Mouse (Mus musculus) fibroblast of lung, adult 2 months (primary cell): Measurements from ENCODE around the gene Card19.

Experiments
- DNase-seq: peaks from one replicate; pipeline ENCODE4 v3.0.0-alpha.2; 2011; ENCODE audit warnings: low read depth

Card19 gene

DNA sequence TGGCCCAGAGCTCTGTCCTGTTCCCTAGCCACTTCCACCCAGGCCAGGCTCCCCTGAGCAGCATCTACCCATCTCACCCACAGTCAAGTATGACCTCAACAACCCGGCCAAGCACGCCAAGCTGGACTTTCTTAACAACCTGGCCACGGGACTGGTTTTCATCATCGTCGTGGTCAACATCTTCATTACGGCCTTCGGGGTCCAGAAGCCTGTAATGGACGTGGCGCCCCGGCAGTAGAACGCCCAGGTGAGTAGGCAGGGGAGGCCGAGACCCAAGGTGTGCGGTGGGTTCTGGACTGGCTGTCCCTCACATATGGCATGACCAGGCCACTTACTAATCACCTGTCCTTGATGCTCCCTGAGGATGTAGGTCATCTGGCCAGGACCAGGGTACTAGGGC, 21.0 kb downstream of the Card19 start:
- DNase-seq, result no peak

DNA sequence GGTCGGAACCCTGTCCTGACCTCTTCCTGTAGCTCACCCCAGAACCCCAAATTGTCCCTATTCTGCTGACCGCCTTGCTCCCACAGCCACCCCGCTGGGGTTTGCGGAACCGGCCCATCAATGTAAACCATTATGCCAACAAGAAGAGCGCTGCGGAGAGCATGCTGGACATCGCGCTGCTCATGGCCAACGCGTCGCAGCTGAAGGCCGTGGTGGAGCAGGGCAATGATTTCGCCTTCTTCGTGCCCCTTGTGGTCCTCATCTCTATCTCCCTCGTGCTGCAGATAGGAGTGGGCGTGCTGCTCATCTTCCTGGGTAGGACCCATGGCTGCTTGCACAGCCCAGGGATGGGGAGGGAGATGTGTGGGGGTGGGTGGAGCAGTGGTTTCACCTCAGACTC, 22.2 kb downstream of the Card19 start:
- no peak for DNase-seq

- DNase-seq, result no peak
Measured at GRCm38 (mm10) chr13:49192156-49192855, 23.5 kb downstream of the Card19 start.

GRCm38 (mm10) chr13:49191673-49192035, 24.2 kb downstream of the Card19 start:
- DNase-seq, result no peak

DNA sequence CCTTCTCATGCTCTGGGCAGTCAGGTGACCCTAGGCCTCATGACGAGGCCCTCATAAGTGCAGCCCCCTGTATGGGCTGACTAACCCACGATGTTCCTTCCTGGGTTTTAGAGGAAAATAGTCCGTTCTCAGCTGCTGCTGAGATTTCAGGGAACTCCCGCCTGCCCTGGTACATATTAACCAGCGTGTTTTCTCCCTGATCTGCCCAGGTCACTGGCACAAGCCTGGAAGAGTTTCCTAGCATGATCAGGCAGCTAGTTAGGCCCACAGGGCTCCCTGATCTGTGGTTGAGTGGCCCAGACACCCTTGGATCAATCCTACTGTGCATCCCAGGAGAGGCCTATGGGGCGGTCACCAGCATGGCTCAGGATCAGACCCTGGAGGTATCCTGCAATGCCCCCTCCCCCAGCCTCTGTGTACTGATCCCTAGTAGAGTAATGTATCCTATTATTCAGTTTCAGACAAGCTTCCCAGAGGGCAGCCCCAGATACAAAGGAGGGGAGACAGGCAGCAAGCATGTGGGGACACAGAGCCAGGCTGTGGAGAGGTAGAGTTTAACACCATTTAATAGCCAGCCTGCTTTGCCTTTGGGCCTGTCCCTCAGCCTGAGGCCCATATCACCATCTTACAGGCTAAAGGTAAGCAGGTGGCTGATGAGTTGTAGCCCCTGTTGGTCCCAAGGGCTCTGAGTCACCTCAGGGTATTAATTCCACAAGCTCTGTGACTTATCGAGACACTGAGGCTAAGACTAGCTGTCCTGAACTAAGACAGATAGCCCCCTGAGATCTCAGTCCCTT, 24.8 kb downstream of the Card19 start:
- DNase-seq, result no peak

DNA sequence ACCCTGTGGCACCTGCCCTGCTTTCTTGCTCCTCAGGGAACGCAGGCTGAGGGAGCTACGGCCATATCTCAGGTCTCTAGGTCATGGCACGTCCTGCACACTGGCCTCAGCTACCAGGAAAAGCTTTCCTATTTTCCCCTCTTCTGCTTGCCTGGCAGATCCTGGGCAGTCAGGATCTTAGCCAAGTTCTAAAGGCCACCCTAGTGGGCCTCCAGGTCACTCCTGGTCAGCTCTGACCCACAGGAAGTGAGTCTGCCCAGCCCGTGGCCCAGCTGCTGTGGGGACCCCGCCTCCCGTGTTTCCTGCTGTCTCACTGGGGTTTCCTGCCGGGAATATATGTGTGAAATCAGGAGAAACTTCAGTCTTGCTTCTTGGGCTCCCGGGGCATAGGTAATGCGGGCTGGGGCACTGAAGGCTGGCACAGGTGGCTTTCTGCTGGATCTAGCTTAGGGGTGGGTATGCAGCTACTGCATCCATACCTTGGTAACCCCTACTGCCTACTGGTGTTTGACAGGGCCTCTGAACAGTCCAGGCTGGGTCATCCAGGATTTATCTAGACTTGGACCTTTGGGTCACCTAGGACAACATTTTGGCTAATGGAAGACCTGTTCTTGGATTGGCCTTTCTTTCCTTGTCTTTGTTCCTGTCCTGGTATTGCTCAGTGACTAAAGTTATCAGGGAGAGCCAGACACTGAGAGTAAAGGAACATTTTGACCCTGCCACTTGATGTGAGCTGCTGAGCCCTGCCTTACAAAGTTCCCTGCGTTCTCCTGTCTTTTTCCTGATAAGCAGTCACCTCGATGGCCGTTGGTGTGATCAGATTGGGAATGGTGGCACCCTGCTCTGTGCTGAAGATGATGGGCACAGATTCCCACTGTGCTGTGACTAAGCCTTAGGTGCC, 25.6 kb downstream of the Card19 start:
- DNase-seq, result no peak

GRCm38 (mm10) chr13:49188966-49189360, 26.9 kb downstream of the Card19 start:
- DNase-seq, result no peak

- DNase-seq, result no peak
Measured at GRCm38 (mm10) chr13:49188219-49188965, 27.4 kb downstream of the Card19 start.

DNA sequence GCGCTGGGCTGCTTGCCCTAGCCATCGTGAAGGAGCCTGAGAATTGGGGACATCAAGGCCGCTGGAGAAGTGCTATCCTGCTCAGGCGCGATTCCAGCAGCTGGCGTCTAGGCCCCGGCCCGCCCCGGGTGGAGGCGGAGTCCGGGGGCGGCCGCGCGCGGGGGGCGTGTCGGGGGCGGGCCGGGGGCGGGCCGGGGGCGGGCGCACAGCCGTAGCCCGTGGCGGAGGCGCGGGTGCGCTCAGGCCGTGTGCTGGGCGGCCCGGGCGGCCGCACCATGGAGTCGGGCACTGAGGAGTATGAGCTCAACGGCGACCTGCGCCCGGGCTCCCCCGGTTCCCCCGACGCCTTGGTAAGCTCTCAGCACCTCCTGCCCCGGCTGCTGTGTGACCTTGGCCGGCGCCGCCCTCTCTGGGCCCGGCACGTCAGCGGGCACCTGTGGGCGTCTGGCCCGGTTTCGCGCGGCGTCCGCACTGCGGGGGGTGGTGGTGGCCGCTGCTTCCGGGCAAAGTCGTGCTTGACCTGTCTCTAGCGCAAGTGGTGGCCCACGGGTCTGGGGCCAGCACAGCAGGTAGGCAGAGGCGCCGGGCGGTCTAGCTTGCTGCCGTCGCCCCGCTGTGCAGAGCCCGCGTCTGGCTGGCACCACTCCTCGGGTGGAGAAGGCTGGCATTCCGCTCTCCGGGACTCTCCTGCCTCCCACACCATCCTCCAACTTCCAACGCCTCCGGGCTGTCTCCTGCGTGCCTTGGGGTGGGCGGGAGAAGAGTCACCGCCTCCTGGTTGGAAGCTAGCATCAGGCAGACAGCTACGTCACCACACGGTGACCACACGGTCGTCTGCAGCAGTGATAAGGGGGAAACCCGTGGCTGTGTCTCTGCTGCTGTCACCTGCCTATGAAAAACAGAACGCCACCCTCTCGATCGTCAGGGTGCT, 28.3 kb downstream of the Card19 start, which contains the start of gene Ninj1:
Gene Ninj1, plus strand, starts transcription at position 198 of the 931 bp plus-strand sequence.
- DNase-seq, result no peak

- DNase-seq, result no peak
Measured at GRCm38 (mm10) chr13:49186798-49187287, 29.0 kb downstream of the Card19 start.

GRCm38 (mm10) chr13:49183646-49184045, 32.2 kb downstream of the Card19 start:
- DNase-seq, result no peak

DNA sequence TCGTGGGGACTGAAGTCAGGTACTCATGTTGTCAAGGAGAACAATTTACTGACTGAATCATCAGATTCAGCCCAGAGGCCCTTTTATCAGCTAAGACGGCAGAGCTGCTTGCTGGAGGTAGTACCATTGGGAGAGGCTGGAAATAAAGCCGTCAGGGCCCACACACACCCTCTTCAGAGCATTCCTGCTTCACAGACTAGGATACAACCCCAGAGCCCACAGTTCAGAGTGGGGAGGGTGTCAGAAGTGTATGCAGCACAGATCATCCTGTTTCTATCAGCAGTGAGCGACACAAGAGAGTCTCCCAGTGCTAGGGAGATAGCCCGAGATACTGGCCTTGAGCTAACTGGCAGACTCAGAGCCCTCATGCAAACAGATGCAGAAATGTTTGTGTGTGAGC, 32.7 kb downstream of the Card19 start:
- no peak for DNase-seq

- no peak for DNase-seq
Measured at GRCm38 (mm10) chr13:49181411-49181984, 34.3 kb downstream of the Card19 start.

GRCm38 (mm10) chr13:49180691-49181090, 35.1 kb downstream of the Card19 start:
- no peak for DNase-seq

GRCm38 (mm10) chr13:49180274-49180673, 35.6 kb downstream of the Card19 start:
- no peak for DNase-seq

GRCm38 (mm10) chr13:49178839-49179585, 36.8 kb downstream of the Card19 start:
- peak; percentile 76 for DNase-seq

DNA sequence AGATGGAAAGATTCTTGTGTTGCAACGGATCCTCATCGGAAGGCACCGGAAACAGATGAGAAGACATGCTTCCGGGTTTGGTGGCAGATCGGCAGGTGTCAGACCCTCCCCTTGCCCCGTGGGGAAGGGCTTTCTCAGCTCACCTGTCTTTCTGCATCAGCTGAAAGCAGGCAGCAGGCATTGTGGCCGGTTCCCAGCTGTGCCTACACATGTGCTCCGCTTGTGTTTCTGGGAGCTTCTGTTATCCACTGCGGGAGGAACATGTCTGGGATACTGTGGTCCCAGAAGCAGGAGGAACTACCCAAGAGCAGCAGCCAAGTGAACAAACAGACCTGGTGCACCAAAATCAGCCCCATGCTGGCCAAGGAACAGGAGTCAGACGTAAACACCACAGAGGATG, 40.3 kb downstream of the Card19 start:
- DNase-seq, result no peak

GRCm38 (mm10) chr13:49172971-49173596, 42.8 kb downstream of the Card19 start:
- peak; percentile 61 for DNase-seq

- no peak for DNase-seq
Measured at GRCm38 (mm10) chr13:49172335-49172734, 43.5 kb downstream of the Card19 start.
